Mouse (Mus musculus) heart, adult 10 weeks (tissue): ENCODE data around the gene Ccar1. TPM values are rescaled to one million over a fixed set of nuclear protein-coding genes. Genes with fewer than 3 reads are reported as not detected.

ENCODE experiments used
- polyA plus RNA-seq: library from polyadenylated mRNA; stranded (reverse); fragments of 350-450 nt; fragmentation: Illumina TruSeq; extraction: RNeasy Lipid Tissue Mini Kit (QIAGEN cat#74804); gene quantifications from one replicate; pipeline ENCODE4 v1.2.3, GENCODE M21; 2014; ENCODE audit warnings: low read depth, low replicate concordance

The Ccar1 gene
- 41.1 TPM for polyA plus RNA-seq

DNA sequence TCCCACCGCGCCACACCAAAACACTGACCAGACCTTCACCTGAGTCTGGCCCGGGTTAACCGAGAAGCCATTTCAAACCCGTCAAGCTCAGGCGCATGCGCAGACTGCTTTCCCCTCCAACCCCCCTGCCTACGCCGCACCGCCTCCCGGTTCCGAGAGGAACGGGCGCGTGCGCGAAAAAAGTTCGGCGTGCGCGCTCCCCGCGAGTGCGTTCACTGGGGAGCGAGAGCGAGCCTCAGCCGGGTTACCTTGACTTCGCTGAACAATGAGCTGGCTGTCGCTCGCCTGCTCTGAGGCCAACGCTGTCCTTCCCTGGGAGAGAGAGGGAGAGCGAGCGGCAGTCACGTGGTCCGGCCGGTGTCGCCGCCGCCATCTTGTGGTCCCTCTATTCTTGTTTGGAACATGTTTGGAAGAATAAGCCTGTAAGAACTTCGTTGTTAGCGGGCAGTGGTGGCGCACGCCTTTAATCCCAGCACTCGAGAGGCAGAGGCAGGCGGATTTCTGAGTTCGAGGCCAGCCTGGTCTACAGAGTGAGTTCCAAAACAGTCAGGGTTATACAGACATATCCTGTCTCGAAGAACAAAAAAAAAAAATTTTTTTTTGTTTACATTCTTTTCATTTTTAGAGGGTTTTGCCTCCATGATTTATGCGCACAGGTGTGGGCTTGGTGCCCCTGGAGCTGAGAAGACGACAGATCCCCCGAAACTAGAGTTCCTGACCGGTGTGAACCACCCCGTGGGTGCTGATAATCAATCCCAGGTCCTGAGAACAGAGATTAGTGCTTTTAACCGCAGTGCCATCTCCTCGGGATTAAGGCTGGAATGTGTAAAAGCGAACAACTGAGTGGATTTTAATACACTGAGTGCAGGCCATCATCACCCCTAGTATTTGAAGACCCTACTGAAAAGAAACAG is at the start of gene Ccar1:
Gene Ccar1, minus strand, starts transcription at position 110 of the 914 bp plus-strand sequence.

DNA sequence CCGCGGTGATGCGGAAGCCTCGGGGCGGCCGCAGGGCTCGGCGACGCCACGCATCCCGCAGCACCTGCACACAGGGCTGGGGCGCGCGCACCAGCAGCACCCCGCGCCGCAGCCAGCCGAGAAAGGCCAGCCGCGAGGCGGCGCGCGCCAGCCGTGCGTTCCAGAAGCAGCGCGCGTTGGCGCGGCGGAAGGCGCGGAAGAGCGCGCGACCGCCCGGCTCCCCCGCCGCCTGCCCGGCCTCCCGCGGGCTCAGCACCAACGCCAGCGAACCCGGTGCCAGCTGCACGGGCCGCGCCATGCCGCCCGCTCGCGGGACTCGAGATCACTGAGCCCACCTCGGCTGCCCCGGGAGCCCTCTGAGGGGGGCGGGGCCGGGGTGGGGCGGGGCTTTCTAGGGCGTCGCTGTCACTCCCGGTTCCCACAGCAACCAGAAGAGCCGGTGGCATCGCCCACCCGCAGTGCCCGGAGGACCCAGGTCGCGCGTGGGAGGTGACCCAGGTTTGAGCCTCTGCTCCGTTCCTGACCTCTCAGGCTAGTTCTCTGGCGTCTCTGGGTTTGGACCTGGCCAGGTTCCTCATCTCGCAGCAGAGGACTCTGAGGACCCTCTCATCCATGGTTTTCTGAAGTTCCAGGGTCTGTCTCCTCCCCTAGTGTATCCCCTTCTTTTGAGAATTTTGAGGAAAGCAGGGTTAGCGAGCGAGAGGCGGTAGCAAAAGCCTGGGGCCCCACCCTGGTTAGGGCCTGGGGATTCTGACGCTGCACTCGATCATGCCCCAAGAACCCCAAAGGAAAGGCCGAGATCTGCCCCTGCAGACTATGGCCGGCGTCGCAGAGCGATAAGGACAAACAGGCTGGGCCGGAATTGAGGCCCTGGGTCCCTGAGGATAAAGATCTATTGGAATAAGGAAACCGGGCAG is 66.1 kb downstream of the Ccar1 start, which contains the start of gene Stox1:
Gene Stox1, minus strand, starts transcription at position 358 of the 917 bp plus-strand sequence.

Other genes with a start within 250 kb of the Ccar1 start
- 43.5 TPM for gene Kif1bp, start 213.8 kb downstream of the Ccar1 start, polyA plus RNA-seq
- 28.0 TPM for gene Ddx21, start 190.0 kb downstream of the Ccar1 start, polyA plus RNA-seq
- gene Ddx50, start 141.1 kb downstream of the Ccar1 start, polyA plus RNA-seq: 48.7 TPM
- 0.92 TPM for gene Stox1, start 66.2 kb downstream of the Ccar1 start, polyA plus RNA-seq
- 1.8 TPM for gene Tet1, start 116.7 kb upstream of the Ccar1 start, polyA plus RNA-seq
- 24.9 TPM for gene Slc25a16, start 128.3 kb upstream of the Ccar1 start, polyA plus RNA-seq
- 1.2 TPM for gene Dna2, start 154.7 kb upstream of the Ccar1 start, polyA plus RNA-seq
- gene Rufy2, start 187.9 kb upstream of the Ccar1 start, polyA plus RNA-seq: 7.9 TPM
- 63.8 TPM for gene Hnrnph3, start 231.9 kb upstream of the Ccar1 start, polyA plus RNA-seq
- 2.7 TPM for gene Pbld2, start 232.0 kb upstream of the Ccar1 start, polyA plus RNA-seq